Mouse (Mus musculus) kidney, postnatal 0 days (tissue): ENCODE results near the gene Dennd1a. TPM values are rescaled to one million over a fixed set of nuclear protein-coding genes. Genes with fewer than 3 reads are reported as not detected.
A peak's percentile ranks its signal among the peaks of the same experiment; 100 is the strongest.

Experiments used
- ATAC-seq: fragments of 200-750 bp; cut with Nextera tagmentation; replicated peaks from 2 replicates; pipeline ENCODE4 v1.8.0; 2017; ENCODE audit warnings: low read depth, moderate number of reproducible peaks, moderate TSS enrichment, moderate library complexity; ENCODE audit not compliant: low FRiP score
- DNase-seq: peaks from one replicate; pipeline ENCODE4 v3.0.0-alpha.2; 2016; ENCODE audit warnings: low spot score
- H3K27ac ChIP-seq: fragments of 300-500 bp; sonication (generic); 2 replicates; pipeline ENCODE4 v1.5.1; 2014; ENCODE audit warnings: mild to moderate bottlenecking
- H3K27me3 ChIP-seq: fragments of 300-500 bp; sonication (generic); 2 replicates; pipeline ENCODE4 v1.6.1; 2014; ENCODE audit warnings: low read length, mixed read lengths; ENCODE audit not compliant: insufficient read depth
- H3K36me3 ChIP-seq: fragments of 300-500 bp; sonication (generic); 2 replicates; pipeline ENCODE4 v1.6.1; 2014; ENCODE audit warnings: low read length, mixed read lengths; ENCODE audit not compliant: insufficient read depth
- H3K4me1 ChIP-seq: fragments of 300-500 bp; sonication (generic); replicated peaks from 2 replicates; pipeline ENCODE4 v1.6.1; 2014; ENCODE audit warnings: antibody characterized with exemption, low read length, mixed read lengths; ENCODE audit not compliant: insufficient read depth
- H3K4me2 ChIP-seq: fragments of 300-500 bp; sonication (generic); 2 replicates; pipeline ENCODE4 v1.6.1; 2014; ENCODE audit warnings: mild to moderate bottlenecking, low read length, moderate library complexity, mixed read lengths
- H3K4me3 ChIP-seq: fragments of 300-500 bp; sonication (generic); replicated peaks from 2 replicates; pipeline ENCODE4 v1.5.1; 2014; ENCODE audit warnings: low read depth, low read length
- H3K9ac ChIP-seq: fragments of 300-500 bp; sonication (generic); 2 replicates; pipeline ENCODE4 v1.6.1; 2014; ENCODE audit warnings: low read depth, low read length
- H3K9me3 ChIP-seq: fragments of 300-500 bp; sonication (generic); replicated peaks from 2 replicates; pipeline ENCODE4 v1.6.1; 2016; ENCODE audit warnings: low read length, inconsistent platforms, mixed read lengths
- CTCF ChIP-seq: IDR thresholded peaks from 2 replicates; pipeline ENCODE4 v1.5.1; 2016; ENCODE audit warnings: antibody characterized with exemption, low read depth, mild to moderate bottlenecking, moderate library complexity
- WGBS: fragments of 180-500 bp; shearing (Covaris S2); extraction: QIAGEN DNeasy Blood & Tissue Kit; methylation state at CpG from one replicate; pipeline ENCODE4 v1.1.7; 2014; 5-methylcytosine and 5-hydroxymethylcytosine counted together
- polyA plus RNA-seq: library from polyadenylated mRNA; unstranded; fragments of >200 nt; fragmentation: Nextera tagmentation; extraction: Ambion mirVana; gene quantifications from 2 replicates; pipeline ENCODE4 v1.2.1, GENCODE M21; 2015

Dennd1a gene
- polyA plus RNA-seq, 1 experiment from 2014 or later: 10.6 TPM

- Histone ChIP-seq H3K36me3 (no peaks in the 10 kb centered on the region), H3K27ac (0 out of 2 replicates have a peak overlapping the region, but pooled peaks have one; percentile 8), H3K27me3 (no peaks in the 10 kb centered on the region), H3K4me3 (no peak overlapping the region), H3K9ac (no peak overlapping the region), H3K4me1 (no peaks in the 10 kb centered on the region), H3K9me3 (no peaks in the 10 kb centered on the region), H3K4me2 (peak overlapping the region; percentile 37)
- DNase-seq (peak; percentile 87), ATAC-seq (no peak)
- TF ChIP-seq CTCF: no peak
- WGBS: 35% methylated on average over 9 of the region's 9 CpGs
These were observed 90.8 kb downstream of the Dennd1a start for GRCm38 (mm10) chr2:38196199-38197060.

GRCm38 (mm10) chr2:38192007-38192406 is 95.2 kb downstream of the Dennd1a start:
- no peaks in the 10 kb centered on the region for H3K36me3 ChIP-seq
- no peak for TF ChIP-seq CTCF
- H3K27me3 ChIP-seq: no peaks in the 10 kb centered on the region
- no peaks in the 10 kb centered on the region for H3K4me1 ChIP-seq
- ATAC-seq (no peak), DNase-seq (no peak)
- no peak overlapping the region for H3K27ac ChIP-seq
- H3K4me3 ChIP-seq: no peak overlapping the region
- no peak overlapping the region for H3K9ac ChIP-seq
- no peak overlapping the region for H3K4me2 ChIP-seq
- H3K9me3 ChIP-seq: no peaks in the 10 kb centered on the region
- WGBS: 95% methylated on average over 1 of the region's 1 CpGs

- no peak overlapping the region for H3K27ac ChIP-seq
- H3K36me3 ChIP-seq: no peaks in the 10 kb centered on the region
- H3K4me1 ChIP-seq: no peaks in the 10 kb centered on the region
- no peak overlapping the region for H3K4me3 ChIP-seq
- DNase-seq (no peak), ATAC-seq (no peak)
- no peak overlapping the region for H3K9ac ChIP-seq
- TF ChIP-seq CTCF: no peak
- no peaks in the 10 kb centered on the region for H3K27me3 ChIP-seq
- H3K9me3 ChIP-seq: no peaks in the 10 kb centered on the region
- H3K4me2 ChIP-seq: no peak overlapping the region
These were observed 95.6 kb downstream of the Dennd1a start for GRCm38 (mm10) chr2:38191601-38192000.

- DNase-seq (no peak), ATAC-seq (no peak)
- no peaks in the 10 kb centered on the region for H3K36me3 ChIP-seq
- no peak overlapping the region for H3K9ac ChIP-seq
- no peak overlapping the region for H3K4me2 ChIP-seq
- no peaks in the 10 kb centered on the region for H3K4me1 ChIP-seq
- H3K4me3 ChIP-seq: no peak overlapping the region
- H3K9me3 ChIP-seq: no peaks in the 10 kb centered on the region; the same call in 1 of the 2 replicates
- H3K27ac ChIP-seq: no peak overlapping the region
- peak; percentile 57 for TF ChIP-seq CTCF
- 84% methylated on average over 2 of the region's 2 CpGs for WGBS
- no peaks in the 10 kb centered on the region for H3K27me3 ChIP-seq
These were observed 100.8 kb downstream of the Dennd1a start for GRCm38 (mm10) chr2:38186438-38186837.

GRCm38 (mm10) chr2:38184977-38185376 is 102.2 kb downstream of the Dennd1a start:
- Histone ChIP-seq H3K27ac (no peak overlapping the region), H3K9ac (no peak overlapping the region), H3K4me2 (no peak overlapping the region), H3K27me3 (no peaks in the 10 kb centered on the region), H3K4me1 (no peaks in the 10 kb centered on the region), H3K36me3 (no peaks in the 10 kb centered on the region), H3K4me3 (no peak overlapping the region), H3K9me3 (no peaks in the 10 kb centered on the region; the same call in 1 of the 2 replicates)
- ATAC-seq: no peak
- TF ChIP-seq CTCF: no peak
- 82% methylated on average over 3 of the region's 3 CpGs for WGBS
- DNase-seq: no peak

GRCm38 (mm10) chr2:38183881-38184280 is 103.3 kb downstream of the Dennd1a start:
- TF ChIP-seq CTCF: no peak
- WGBS: 69% methylated on average over 1 of the region's 1 CpGs

GRCm38 (mm10) chr2:38182283-38182682 is 104.9 kb downstream of the Dennd1a start:
- no peaks in the 10 kb centered on the region for H3K4me1 ChIP-seq
- H3K27me3 ChIP-seq: no peaks in the 10 kb centered on the region
- ATAC-seq: no peak
- DNase-seq: no peak
- no peaks in the 10 kb centered on the region for H3K36me3 ChIP-seq
- no peaks in the 10 kb centered on the region; the same call in 1 of the 2 replicates for H3K9me3 ChIP-seq
- H3K4me3 ChIP-seq: no peak overlapping the region
- 83% methylated on average over 1 of the region's 1 CpGs for WGBS
- no peak overlapping the region for H3K27ac ChIP-seq
- H3K4me2 ChIP-seq: no peak overlapping the region
- H3K9ac ChIP-seq: no peak overlapping the region
- TF ChIP-seq CTCF: no peak

More at GRCm38 (mm10) chr2:38183881-38184280, 103.3 kb downstream of the Dennd1a start:
- Histone ChIP-seq H3K27ac (no peak overlapping the region), H3K4me2 (no peak overlapping the region), H3K27me3 (no peaks in the 10 kb centered on the region), H3K4me1 (no peaks in the 10 kb centered on the region), H3K4me3 (no peak overlapping the region), H3K9ac (no peak overlapping the region), H3K9me3 (no peaks in the 10 kb centered on the region; the same call in 1 of the 2 replicates), H3K36me3 (no peaks in the 10 kb centered on the region)
- no peak for DNase-seq
- no peak for ATAC-seq
